Mouse (Mus musculus) cerebellum, adult 2 months (tissue): ENCODE results near the gene Olfr1411.

Source experiments
- CTCF ChIP-seq: fragments of 200-500 bp; IDR thresholded peaks from 2 replicates; pipeline ENCODE4 v1.5.1; 2011; ENCODE audit warnings: low read depth, mild to moderate bottlenecking, control low read depth, low read length, moderate library complexity, borderline replicate concordance; ENCODE audit not compliant: insufficient read depth
- POLR2A ChIP-seq: fragments of 200-500 bp; IDR thresholded peaks from 2 replicates; pipeline ENCODE4 v1.6.1; 2011; ENCODE audit warnings: low read length, control low read depth, borderline replicate concordance; ENCODE audit not compliant: insufficient read depth

DNA sequence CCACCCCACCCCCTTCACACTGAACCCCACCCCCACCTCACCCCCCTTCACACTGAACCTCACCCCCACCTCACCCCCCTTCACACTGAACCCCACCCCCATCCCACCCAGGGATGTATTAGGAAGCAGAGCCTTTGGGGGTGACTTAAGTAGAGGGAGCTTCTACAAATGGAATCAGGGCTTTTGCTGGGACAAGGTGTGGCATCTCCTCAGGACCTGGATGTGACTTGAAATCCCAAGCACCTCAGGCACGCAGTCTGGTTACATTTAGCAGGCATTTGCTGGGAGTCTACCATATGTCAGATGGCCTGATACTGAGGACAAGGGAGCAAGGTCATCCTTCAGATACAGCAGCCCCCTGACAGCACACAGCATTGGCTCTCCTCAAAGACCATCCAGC, 40.4 kb downstream of the Olfr1411 start:
- TF ChIP-seq CTCF, result no peak
- TF ChIP-seq POLR2A, result no peak
